Mouse (Mus musculus) olfactory bulb, adult 2 months (tissue): Measurements from ENCODE around the gene Polr2h. TPM values are rescaled to one million over a fixed set of nuclear protein-coding genes. Genes with fewer than 3 reads are reported as not detected.

Experiments
- H3K27ac ChIP-seq: fragments of 200-500 bp; 2 replicates; pipeline ENCODE4 v1.5.1; 2012; ENCODE audit warnings: low read depth, low read length; ENCODE audit not compliant: insufficient read depth
- H3K4me1 ChIP-seq: fragments of 200-500 bp; 2 replicates; pipeline ENCODE4 v1.6.1; 2012; ENCODE audit warnings: low read length; ENCODE audit not compliant: control insufficient read depth, insufficient read depth
- H3K4me3 ChIP-seq: fragments of 200-500 bp; 2 replicates; pipeline ENCODE4 v1.5.1; 2012; ENCODE audit warnings: mild to moderate bottlenecking, low read depth, low read length, moderate library complexity; ENCODE audit not compliant: insufficient read depth
- CTCF ChIP-seq: fragments of 200-500 bp; IDR thresholded peaks from 2 replicates; pipeline ENCODE4 v1.5.1; 2012; ENCODE audit warnings: low read depth, mild to moderate bottlenecking, low read length, moderate library complexity; ENCODE audit not compliant: insufficient read depth
- POLR2A ChIP-seq: fragments of 200-500 bp; IDR thresholded peaks from 2 replicates; pipeline ENCODE4 v1.6.1; 2012; ENCODE audit warnings: mild to moderate bottlenecking, low read depth, low read length, moderate library complexity; ENCODE audit not compliant: insufficient read depth
- WGBS: fragments of 180-500 bp; shearing (Covaris S2); methylation state at CpG from one replicate; pipeline ENCODE4 v1.1.7; 2018; 5-methylcytosine and 5-hydroxymethylcytosine counted together
- polyA plus RNA-seq: library from polyadenylated mRNA; stranded (reverse); fragments of >200 nt; gene quantifications from 2 replicates; pipeline ENCODE4 v1.2.4, GENCODE M21; 2012; ENCODE audit warnings: low replicate concordance; ENCODE audit not compliant: missing spikeins, insufficient read depth, insufficient read length

Gene Polr2h
- polyA plus RNA-seq, 1 experiment, result not detected

GRCm38 (mm10) chr16:20676702-20677101 lies 40.8 kb upstream of the Polr2h start:
- 80% methylated on average over 4 of the region's 4 CpGs for WGBS
- no peak overlapping the region for H3K27ac ChIP-seq
- TF ChIP-seq POLR2A (no peak), CTCF (no peak)
- no peak overlapping the region for H3K4me3 ChIP-seq
- peaks cover 18% of the 10 kb centered on the region for H3K4me1 ChIP-seq

- Histone ChIP-seq H3K27ac (no peak overlapping the region), H3K4me1 (peaks cover 18% of the 10 kb centered on the region), H3K4me3 (no peak overlapping the region)
- 74% methylated on average over 5 of the region's 5 CpGs for WGBS
- TF ChIP-seq POLR2A (no peak), CTCF (no peak)
These were observed 40.1 kb upstream of the Polr2h start for GRCm38 (mm10) chr16:20677380-20677779.

- H3K4me1 ChIP-seq, result peaks cover 18% of the 10 kb centered on the region
- H3K4me3 ChIP-seq, result no peak overlapping the region
- no peak overlapping the region for H3K27ac ChIP-seq
- TF ChIP-seq POLR2A (no peak), CTCF (no peak)
- 38% methylated on average over 10 of the region's 10 CpGs for WGBS
These were observed 39.3 kb upstream of the Polr2h start for GRCm38 (mm10) chr16:20677974-20678675.

DNA sequence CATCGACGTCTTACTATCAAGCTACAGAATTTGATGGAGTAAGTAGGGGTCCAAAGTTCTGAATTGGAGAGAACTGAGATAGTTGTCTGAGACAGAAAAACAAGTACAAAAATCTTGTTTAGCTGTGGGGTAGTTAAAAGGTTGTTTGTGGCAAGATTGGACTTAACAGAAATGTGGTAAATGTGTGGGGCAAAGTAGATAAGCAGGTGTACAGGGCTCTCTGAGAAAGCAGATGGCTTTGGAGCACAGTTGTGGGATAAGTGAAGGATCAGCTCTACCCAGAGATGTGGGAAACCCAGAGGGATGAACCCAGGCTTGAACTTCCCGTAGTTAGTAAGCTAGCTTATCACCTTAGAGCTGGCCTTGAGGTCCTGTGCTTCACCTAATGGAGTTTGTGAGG lies 26.7 kb upstream of the Polr2h start:
- Histone ChIP-seq H3K4me1 (peaks cover 23% of the 10 kb centered on the region), H3K4me3 (no peak overlapping the region), H3K27ac (no peak overlapping the region)
- WGBS, result 86% methylated on average over 3 of the region's 3 CpGs
- TF ChIP-seq CTCF (no peak), POLR2A (no peak)

GRCm38 (mm10) chr16:20691617-20692016 lies 25.8 kb upstream of the Polr2h start:
- WGBS, result 52% methylated on average over 1 of the region's 1 CpGs
- TF ChIP-seq CTCF (no peak), POLR2A (no peak)
- Histone ChIP-seq H3K4me3 (no peak overlapping the region), H3K4me1 (peaks cover 28% of the 10 kb centered on the region), H3K27ac (no peak overlapping the region)

- Histone ChIP-seq H3K4me1 (peaks cover 28% of the 10 kb centered on the region), H3K27ac (0 out of 2 replicates have a peak overlapping the region, but pooled peaks have one; percentile 18), H3K4me3 (no peak overlapping the region)
- WGBS, result 31% methylated on average over 16 of the region's 16 CpGs
- TF ChIP-seq POLR2A (no peak), CTCF (no peak)
These were observed 25.1 kb upstream of the Polr2h start for GRCm38 (mm10) chr16:20692241-20692965.

GRCm38 (mm10) chr16:20693111-20693701 lies 24.3 kb upstream of the Polr2h start, which contains the start of gene Fam131a:
Fam131a (plus strand) TSS chr16:20693241.
- Histone ChIP-seq H3K4me1 (peaks cover 28% of the 10 kb centered on the region), H3K4me3 (peak within 1 kb of the TSS; percentile 67), H3K27ac (peak within 1 kb of the TSS; percentile 71)
- WGBS, result under 1% methylated on average over 36 of the region's 37 CpGs
- TF ChIP-seq POLR2A (peak; percentile 53; the same call in 1 of the 2 replicates), CTCF (no peak)

DNA sequence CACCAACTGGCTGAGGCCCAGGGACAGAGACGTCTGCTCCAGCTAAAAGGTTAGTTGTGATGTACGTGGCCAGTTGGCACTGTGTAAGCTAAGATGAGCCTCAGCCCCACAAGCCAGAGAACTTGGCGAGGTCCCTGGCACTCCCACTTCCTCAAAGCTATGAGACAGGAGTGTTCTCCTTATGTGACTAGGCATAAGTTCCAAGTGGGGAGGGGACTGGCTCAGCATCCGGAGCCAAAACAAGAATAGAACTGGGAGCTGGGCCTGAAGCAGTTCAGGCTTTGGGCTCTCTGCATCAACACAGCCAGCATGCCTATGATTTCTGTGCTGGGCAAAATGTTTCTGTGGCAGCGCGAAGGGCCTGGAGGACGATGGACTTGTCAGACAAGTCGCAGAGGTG lies 22.7 kb upstream of the Polr2h start:
- peak overlapping the region; percentile 22 for H3K4me3 ChIP-seq
- peaks cover 28% of the 10 kb centered on the region for H3K4me1 ChIP-seq
- H3K27ac ChIP-seq, result peak overlapping the region; percentile 91
- 21% methylated on average over 8 of the region's 8 CpGs for WGBS
- TF ChIP-seq CTCF (no peak), POLR2A (no peak)
